Mouse (Mus musculus) retina, postnatal 7 days (tissue): Measurements from ENCODE around the gene Cdh4.
A peak's percentile ranks its signal among the peaks of the same experiment; 100 is the strongest.

ENCODE experiments used
- DNase-seq: peaks from one replicate; pipeline ENCODE4 v3.0.0-alpha.2; 2012; ENCODE audit warnings: low read depth, low spot score

Cdh4 gene

DNA sequence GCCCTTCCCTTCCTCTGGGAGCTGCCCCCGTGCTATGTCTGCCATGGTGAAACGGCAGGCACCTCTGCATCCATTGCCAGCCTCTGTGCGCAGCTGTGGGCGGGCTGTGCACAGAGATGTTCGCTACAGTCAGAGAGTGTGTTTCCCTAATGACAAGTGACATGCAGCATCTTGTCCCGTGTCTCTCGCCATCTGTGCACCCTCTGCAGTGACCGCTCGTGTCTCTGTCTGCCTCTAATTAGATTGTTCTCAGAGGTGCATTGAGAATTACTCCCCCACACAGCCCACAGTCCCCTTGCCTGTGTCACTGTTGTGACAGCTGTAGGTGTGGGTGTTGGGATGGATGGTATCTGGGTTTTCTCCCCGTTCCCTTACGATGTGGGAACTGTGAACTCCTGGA lies 410.6 kb downstream of the Cdh4 start:
- peak; percentile 53 for DNase-seq

DNA sequence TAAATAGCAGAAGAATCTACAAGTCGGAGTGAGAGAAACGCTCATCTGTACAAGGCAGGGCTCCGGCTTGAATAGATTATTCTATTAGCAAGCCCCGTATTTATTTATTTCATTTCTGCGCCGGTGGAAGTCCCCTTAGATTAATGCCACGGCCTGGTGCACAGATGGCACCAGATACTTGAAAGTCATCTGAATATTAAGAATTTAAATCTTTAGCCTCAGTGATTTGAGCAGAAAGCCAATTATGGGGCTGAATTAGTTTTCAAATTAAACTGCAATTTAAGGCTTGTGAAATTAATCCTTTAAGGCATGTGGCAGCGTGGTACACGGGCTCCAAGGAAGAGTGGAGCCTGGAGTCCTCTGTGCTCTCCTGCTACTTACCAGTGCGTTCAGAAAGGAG lies 411.7 kb downstream of the Cdh4 start:
- no peak for DNase-seq

DNA sequence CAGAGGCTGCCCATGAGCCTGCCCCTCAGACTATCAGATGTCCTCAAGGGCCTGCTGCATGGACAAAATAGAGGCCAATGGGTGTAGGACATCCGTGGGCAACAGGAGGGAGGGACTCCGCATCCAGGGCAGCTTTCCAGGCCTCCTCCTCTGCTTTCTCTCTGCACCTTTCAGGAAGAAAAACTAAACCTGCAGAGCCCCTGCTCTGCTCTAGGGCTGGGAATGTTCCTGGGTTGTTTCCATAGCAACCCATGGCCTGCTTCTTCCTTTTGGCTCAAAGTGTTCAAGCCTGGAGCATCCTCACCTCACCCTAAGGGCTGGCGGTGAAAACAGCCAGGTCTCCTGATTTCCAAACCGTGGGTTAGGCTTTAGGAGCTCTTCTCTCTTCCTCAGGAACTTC lies 414.9 kb downstream of the Cdh4 start:
- DNase-seq, result no peak

DNA sequence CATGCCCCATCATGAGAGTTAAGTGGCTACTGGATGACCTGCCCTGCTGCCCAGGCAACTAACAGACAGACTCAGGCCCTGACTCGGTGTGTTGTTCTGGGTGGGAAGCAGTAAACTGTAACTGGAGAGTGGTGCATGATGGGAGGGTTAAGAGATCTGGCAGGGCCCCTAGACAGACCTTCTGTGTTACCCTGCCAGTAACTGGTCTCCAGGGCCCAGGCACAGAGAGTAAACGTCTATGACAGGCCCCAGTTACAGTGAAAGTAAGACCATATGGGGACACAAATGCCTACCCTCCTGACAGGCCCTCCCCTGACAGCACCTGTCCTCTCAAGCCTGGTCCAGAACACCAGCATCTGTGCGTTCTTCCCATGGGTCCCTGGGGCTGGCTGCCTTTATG lies 420.4 kb downstream of the Cdh4 start:
- DNase-seq, result no peak

DNA sequence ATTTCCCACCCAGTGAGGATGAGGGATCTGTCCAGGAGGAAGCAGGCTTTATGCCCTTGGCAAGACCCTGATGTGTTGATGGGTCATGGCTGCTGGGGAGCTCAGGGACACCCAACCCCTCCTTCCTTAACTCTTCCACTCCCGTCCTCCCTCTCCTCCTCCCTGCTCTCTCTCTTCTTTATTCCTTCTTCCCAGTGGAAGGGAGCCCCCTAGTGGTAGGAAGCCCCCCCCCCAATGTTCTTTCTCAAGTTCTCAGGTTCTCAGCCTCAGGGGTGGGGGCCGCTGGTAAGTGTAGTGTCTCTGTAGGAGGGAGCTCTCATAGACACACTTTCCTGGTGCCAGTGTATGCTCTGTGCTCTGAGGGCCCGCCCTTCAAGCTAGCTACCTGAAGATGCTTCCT lies 421.0 kb downstream of the Cdh4 start:
- DNase-seq, result no peak

DNA sequence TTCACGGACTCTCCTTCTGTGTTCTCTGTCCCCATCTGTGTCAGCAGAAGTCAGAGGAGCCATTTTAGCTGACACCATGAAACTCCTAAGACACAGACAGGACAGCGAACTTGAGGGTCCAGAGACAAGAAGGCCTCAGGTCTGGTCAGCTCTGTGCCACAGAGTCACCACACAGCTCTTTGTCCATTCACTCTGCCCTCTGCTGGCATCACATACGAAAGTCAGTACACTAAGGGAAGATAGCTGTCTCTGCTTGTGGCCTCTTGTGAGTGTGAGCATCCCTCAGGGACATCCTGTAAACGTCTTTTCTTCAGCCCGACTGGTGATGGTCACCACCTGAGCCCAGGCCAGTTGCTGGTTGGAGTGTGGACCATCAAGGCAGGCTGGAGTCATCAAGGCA lies 422.9 kb downstream of the Cdh4 start:
- DNase-seq, result no peak

DNA sequence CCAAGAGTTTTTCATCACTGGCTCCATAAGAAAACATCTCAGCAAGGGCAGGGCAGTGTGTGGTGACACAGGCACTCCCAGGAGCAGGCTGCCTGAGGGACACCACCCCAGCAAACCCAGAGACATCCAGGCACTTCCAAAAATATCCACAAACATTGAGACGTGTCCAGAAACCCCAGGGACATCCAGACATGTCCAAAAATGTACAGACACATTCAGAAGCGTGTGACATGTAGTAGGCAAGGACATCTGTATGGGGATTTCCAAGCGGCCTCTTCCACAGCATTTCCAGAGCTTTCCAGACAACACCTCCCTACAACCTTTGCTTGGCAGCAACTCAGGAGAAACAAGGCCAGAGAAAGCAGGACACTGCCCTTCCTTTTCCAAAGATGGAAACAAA lies 425.4 kb downstream of the Cdh4 start:
- no peak for DNase-seq

DNA sequence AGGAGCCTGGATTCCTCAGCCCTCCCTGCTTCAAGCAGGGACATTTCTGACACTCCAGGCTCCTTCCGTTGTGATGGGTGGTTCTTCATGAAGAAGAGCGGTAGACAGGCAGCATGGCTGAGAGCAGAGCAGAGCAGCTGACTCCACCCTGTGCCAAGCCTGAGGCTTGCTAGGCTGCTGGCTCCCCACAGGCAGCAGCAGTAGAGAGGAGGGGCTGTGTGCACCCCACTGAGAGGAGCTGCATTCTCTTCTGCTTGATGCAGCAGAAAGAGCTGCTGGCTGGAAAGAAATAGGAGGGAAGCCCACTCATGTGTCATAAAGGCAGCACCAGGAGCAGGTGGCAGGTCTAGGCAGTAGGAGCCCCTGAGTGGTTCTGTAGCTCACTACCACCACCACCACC lies 427.6 kb downstream of the Cdh4 start:
- DNase-seq, result no peak

DNA sequence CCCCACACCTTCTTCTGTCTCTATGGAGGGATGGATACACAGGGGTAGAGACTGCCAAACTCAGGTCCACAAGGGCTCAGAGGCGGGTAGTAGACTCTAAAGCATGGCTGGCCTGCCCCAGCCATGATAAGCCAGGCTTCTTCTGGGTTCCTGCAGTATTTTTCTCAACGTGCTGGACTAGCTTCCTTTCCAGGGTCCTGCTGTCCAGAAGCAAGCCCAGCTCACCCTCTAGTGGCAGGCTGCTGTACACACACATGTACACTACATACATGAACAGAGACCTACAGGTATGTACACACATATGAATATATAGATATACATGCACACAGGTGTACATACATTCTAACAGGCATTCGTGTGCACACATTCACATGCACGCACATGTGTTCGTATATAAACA lies 430.5 kb downstream of the Cdh4 start:
- no peak for DNase-seq

DNA sequence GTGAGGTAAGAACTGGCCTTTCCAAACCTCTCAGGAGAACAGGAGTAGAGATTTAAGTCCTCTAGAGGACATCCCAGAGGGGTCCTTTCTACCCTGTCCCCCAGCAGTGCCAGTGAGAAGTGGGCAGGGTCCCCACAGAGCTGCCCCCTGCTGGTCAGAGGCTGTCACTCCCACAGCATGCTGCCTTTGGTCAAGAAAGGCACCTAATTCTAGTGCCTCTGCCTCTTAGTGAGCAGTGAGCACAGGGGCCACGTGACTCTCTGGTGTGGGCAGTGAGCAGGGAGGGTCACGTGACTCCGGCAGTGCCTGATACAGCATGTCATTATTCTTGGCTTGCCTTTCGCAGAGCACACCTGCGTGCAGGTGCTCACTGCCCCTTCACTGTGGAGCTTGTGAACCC lies 431.1 kb downstream of the Cdh4 start:
- no peak for DNase-seq

DNA sequence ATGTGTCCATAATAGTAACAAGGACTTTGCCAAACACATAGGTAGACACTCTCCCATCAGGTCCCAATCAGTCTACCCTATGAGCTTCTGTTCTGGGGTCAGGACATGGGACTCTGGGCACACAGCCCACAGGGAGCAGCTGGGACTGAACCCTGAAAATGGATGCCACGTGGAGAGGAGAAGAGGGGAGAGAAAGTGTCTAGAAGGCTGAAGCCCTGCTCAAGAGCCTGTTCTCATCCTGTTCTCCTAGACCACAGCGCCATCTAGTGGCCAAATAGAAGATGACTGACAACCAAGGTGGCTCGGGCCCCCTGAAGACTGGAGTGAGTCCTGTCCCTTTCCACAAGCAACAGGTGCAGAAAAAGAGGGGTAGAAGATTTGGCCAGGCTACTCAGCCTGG lies 432.9 kb downstream of the Cdh4 start:
- peak; percentile 87 for DNase-seq

DNA sequence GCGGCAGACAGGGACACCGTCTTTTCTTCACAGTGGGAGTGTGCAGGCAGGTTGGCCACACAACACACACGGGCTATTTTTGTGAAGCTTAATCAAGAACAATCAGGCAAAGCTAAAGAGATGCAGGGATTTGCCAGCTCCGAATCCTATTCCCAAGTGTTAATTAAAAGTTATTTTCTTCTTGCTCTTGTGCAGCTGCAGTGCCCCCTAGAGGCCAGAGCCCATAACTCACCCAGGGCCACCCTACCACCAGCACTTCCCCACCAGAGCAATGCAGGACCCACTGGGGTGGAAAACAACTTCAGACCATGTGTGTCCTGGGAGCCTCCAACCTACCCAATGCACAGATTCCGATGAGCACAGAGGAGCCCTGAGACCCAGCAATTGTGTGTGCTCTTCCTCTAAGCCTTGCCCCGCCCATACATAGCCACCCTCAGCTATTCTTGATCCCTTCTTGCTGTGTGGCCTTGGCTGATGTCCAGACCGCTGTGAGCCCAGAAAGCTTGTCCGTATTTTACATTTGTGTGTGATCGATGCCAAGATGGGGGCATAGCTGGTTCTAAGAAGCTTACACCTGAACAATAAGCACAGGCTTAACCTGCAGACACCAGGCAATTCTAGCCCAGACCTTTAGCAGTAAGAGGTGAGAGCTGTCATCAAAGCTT lies 435.5 kb downstream of the Cdh4 start:
- no peak for DNase-seq

DNA sequence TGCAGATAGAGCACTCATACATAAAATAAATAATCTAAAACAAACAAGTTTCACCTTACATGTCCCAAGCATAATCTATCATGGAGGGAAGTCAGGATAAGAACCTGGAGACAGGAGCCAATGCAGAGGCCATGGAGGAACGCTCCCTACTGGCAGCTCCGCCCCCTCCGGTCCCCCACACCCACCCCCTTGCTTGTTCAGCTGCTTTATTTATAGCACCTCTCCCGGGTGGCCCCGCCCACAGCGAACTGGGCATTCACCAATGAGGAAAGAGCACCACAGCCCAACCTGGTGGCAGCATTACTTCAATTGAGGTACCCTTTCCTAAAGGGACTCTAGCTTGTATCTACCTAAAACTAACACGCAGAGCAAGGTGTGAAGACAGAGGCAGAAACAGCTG lies 442.3 kb downstream of the Cdh4 start:
- DNase-seq, result no peak

DNA sequence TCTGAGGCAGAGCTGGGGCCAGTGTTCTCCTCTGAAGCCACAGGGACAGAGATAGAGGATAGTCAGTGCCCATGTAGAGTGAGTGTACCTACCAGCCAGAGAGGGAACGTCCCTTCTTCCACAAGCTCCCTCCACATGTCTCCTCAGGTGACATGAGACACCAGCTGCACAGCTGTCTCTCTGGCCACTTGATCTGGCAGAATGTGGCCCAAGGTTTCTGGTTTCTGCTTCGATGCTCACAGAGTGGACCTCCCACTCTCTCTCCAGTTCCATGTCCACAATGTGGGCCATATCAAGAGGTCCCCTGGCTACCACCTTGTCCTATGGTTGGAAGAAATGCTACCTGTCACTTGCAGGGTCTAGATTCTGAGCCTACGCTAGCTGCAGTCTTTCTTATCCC lies 448.8 kb downstream of the Cdh4 start:
- no peak for DNase-seq

DNA sequence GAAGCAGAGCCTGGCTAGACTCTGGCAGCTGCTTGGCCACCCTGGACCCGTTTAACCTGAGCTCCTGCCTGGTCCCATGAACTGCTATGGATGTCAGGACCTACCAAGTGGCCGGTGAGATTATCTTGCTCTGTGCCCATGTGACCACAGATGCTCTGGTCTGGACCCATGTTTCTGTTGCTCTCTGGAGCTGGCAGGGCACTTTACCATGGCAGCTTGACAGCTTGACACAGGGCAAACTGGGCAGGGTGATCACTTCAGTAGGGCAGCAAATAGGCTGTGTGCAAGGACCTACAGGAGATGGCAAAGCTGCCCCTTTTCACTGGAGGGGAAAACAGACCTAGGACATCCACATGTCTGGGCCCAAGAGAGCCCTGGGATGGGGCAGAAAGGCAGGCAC lies 454.7 kb downstream of the Cdh4 start:
- no peak for DNase-seq

DNA sequence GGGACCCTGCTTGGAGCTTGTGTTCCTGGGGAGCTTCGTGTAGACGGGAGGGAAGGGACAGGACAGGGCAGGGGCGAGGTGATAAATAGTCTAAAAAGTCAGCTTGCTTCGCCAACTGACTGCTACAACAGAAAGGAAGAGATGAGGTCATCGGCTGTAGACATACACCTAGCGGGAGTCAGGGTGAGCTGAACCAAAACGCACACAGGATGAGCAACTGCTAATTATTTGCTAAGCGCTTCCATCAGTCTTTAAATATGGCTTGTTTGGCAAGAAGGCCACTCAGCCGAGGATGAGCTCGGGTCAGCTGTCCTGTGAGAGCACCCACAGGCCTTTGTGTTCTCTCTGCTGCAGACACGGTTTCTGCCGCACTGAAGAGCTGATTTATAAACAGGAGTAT lies 470.7 kb downstream of the Cdh4 start:
- DNase-seq, result no peak

DNA sequence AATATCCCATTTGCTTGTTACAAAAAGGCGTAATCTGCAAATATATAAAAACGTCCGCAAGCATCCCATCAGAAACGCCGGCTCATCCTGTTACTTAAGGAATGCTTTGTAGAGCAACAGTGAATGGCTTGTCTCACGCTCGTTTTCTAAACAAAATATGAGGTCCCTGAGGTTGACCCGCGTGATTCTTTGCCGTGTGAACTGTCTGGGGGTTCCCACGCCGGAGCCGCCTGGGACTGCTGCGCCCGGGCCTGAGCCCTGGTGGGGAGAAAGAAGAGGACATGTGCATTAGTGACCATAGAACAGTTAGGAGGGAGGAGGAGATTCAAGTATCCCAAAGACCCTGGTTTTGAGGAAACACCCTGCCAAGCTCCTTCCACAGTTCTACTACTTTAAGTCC lies 471.1 kb downstream of the Cdh4 start:
- no peak for DNase-seq

DNA sequence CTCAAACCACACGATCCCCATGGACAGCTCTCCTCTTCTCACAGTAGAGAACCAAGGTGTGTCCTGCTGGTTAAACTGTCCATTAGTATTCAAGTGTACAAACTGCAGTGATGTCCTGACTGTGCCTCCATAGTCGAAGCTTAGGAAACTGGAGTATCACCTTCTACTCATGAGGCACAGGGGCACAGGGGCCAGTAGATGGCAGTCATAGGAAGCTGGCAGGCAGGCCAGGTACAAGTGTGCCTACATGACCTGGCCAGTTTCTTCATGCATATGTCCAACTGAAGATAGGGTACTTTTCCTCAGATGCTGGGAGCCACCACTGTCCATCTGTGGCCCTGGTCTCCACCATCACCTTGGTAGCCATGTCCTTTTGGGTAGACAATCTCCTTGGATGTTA lies 472.0 kb downstream of the Cdh4 start:
- DNase-seq, result no peak

DNA sequence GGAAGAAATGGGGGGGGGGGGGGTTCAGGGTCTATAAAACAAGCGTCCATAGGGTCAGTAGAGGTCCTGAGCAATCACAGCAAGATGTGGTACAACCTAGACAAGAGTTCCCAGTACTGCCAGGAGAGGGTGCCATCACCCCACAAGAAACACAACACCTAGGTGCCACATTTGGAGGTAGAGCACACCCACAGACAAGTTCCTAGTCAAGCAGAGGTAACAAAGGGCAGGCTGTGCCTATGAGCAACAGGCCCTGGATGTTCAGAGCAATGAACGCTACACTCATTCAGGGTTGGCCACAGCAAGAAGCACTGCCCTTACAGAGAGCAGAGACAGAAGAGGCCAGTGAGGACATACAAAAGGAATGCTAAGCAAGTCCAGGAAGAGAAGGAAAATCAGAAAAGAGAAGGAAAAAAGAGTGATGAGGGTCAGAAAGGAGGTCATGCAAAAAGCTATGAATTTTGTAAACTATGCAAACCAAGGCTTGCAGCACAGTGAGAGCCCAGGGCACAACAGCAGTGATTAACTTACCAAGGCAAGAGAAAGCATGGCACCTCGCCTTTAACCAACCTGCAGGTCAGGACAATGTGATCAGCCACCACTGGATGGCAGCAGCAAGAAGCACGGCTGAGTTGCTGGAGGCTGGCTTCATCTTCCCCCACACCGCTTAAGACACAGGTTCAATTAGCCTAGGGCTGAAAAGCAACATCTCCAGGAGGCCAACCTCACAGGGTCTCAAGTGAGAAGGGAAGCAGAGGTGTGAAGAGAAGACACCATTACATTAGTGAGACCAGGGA lies 474.8 kb downstream of the Cdh4 start:
- peak; percentile 63 for DNase-seq

DNA sequence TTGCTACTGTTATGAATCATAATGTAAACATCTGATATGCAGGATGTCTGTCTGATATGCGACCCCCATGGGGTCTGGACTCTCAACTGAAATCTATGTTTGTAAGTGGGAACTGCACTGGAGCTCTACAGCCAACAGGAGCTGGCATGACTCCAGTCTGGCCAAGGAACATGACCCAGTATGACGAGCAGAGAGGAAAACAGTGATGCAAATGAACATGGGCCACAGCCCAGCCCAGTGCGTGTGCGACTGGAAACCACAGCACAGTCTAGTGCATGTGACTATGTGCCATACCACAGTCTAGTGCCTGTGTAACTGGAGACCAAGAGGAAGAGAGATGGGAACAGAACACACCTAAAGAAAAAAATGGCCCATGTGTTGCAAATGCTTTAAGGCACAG lies 477.8 kb downstream of the Cdh4 start:
- no peak for DNase-seq

DNA sequence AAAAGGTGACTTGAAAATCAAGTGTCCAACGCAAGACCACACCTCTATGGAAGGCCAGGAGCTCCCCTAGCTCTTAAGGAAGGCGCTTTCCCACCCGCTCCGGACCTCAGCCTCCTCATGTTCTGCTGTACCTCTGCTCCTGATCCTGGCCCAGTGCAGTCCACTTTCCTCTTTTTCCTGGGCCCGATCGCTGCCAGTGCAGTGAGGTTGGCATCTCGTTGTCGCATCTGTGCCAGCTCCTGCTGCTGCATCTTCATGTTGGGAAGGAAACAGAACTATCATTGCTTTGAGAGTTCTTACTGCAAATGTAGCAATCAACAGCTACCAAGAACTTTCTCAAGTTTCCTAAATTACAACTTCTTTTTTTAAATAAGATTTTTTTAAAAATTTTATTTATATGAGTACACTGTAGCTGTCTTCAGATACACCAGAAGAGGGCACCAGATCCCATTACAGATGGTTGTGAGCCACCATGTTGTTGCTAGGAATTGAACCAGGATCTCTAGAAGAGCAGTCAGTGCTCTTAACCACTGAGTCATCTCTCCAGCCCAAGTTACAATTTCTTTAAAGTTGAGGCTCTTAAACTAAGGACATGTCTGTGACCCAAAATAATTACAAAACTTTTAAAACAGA lies 478.9 kb downstream of the Cdh4 start:
- no peak for DNase-seq

DNA sequence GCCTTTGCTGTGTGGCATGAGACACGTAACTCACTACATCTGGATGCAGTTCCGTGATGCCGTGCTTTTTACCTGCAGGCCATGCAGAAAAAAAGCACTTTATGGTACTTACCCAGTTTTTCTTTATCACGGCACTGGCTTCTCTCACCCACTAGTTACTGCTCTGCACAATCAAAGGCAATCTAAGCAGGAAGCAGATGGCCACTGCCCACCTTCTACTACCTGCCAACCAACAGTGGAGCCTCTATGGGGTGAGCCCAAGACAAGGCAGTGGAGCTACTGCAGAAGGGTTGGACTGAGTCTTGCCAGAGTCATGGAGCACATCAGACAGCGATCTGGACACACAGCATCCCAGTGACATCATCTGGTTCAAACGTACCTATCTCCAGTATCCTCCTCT lies 481.8 kb downstream of the Cdh4 start:
- no peak for DNase-seq

DNA sequence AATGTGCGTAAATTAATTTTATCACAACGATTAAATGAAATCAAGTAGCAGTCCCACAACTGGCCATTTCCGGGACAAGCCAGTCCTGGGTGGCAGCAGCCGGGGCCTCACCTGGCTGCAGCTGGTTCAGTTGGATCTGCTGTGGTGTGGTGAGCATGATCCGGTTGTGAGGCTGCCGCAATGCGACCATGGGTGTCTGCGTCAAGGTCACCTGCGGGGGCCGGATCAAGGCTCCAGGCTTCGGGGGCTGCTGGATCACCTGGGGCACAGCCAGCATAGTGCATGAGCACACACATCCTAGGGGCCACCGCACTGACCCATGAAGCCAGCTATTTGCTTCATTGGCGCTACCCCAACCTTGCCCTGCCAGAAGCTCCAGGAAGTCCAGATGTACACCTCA lies 486.9 kb downstream of the Cdh4 start:
- no peak for DNase-seq
